Comparison of ENCODE assay signal across 20 mouse cellular contexts in the genomic region with DNA sequence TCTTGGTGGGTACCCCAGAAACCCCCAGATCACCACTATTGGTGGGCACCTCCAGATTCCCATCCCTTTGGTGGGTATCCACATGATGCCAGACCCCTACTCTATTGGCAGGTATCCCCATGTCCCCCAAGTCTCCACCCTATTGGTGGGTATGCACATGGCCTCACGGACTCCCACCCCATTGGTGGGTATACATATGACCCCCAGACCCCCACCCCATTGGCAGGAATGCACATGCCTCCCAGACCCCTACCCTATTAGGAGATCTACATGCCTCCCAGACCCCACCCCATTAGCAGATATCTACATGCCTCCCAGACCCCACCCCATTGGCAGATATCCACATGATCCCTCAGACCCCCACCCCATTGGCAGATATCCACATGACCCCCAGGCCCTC. TPM values are rescaled to one million over a fixed set of nuclear protein-coding genes. Genes with fewer than 3 reads are reported as not detected.
DNase-seq lines count a peak whose midpoint lies in the region; ATAC-seq and TF ChIP-seq lines count a peak whose summit lies in the region.
"Had no signal": no experiment of that assay in that cellular context is flagged by ENCODE, and none has a peak within 500 bp of the region (broad histone marks: within the 10 kb centered on the region; RNA-seq: fewer than 3 reads in every experiment).

No protein-coding gene starts in this region.

- ATAC-seq in heart, embryonic 12.5 days (ENCODE audit: insufficient number of reproducible peaks, low FRiP score), result peak; percentile 29
- ATAC-seq in kidney, postnatal 0 days (replicated peaks; ENCODE audit: low FRiP score, low read depth), result 0 out of 2 replicates have a peak, but pooled peaks have one; percentile 23
- ATAC-seq in hindbrain, postnatal 0 days, result peak; percentile 19

- intact Hi-C loops in heart, postnatal 36 days (cut with DNase I), result loop anchor here (10.0 kb wide), 1 partner anchor 1335 kb away; a partner anchor contains a TSS

- no peaks in the 10 kb centered on the region for H3K9me3 ChIP-seq in heart, embryonic 12.5 days (replicated peaks)
- no peaks in the 10 kb centered on the region for H3K9me3 ChIP-seq in kidney, postnatal 0 days (replicated peaks; ENCODE audit: low read length)
- no peaks in the 10 kb centered on the region for H3K9me3 ChIP-seq in hindbrain, postnatal 0 days (ENCODE audit: low read length)
- H3K9me3 ChIP-seq: embryonic facial prominence, embryonic 13.5 days; neural tube, embryonic 12.5 days had no signal

- H3K9ac ChIP-seq in heart, embryonic 12.5 days, result no peak overlapping the region
- no peak overlapping the region for H3K9ac ChIP-seq in kidney, postnatal 0 days (ENCODE audit: low read depth, low read length)
- no peak overlapping the region for H3K9ac ChIP-seq in hindbrain, postnatal 0 days (replicated peaks; ENCODE audit: low read length)
- H3K9ac ChIP-seq: embryonic facial prominence, embryonic 13.5 days; lung, embryonic 14.5 days; neural tube, embryonic 12.5 days had no signal

- no peak for TF ChIP-seq CTCF in kidney, postnatal 0 days (IDR thresholded peaks at IDR 0.05; ENCODE audit: low read depth)
- TF ChIP-seq CTCF in hindbrain, postnatal 0 days (IDR thresholded peaks at IDR 0.05; ENCODE audit: low read depth), result no peak

- H3K27ac ChIP-seq in heart, embryonic 12.5 days (ENCODE audit: poor library complexity, severe bottlenecking), result no peak overlapping the region
- H3K27ac ChIP-seq in kidney, postnatal 0 days, result no peak overlapping the region
- no peak overlapping the region for H3K27ac ChIP-seq in hindbrain, postnatal 0 days
- H3K27ac ChIP-seq: neural tube, embryonic 12.5 days had no signal

- 95% methylated on average over 1 of the region's 1 CpGs for WGBS in heart, embryonic 12.5 days
- WGBS in kidney, postnatal 0 days, result 91% methylated on average over 1 of the region's 1 CpGs
- WGBS in hindbrain, postnatal 0 days, result 100% methylated on average over 1 of the region's 1 CpGs

- peaks cover 40% of the 10 kb centered on the region for H3K36me3 ChIP-seq in heart, embryonic 12.5 days
- 0 out of 2 replicates have a peak, but pooled peaks cover 9% of the 10 kb centered on the region for H3K36me3 ChIP-seq in kidney, postnatal 0 days (ENCODE audit: insufficient read depth, low read length)
- H3K36me3 ChIP-seq in hindbrain, postnatal 0 days (ENCODE audit: insufficient read depth, low read length), result peaks cover under 1% of the 10 kb centered on the region; the same call in 1 of the 2 replicates

- no peak overlapping the region for H3K4me2 ChIP-seq in heart, embryonic 12.5 days
- H3K4me2 ChIP-seq in kidney, postnatal 0 days (ENCODE audit: low read length), result no peak overlapping the region
- no peak overlapping the region for H3K4me2 ChIP-seq in hindbrain, postnatal 0 days (ENCODE audit: low read depth, low read length)
- H3K4me2 ChIP-seq: embryonic facial prominence, embryonic 13.5 days; lung, embryonic 14.5 days; neural tube, embryonic 12.5 days had no signal

- H3K27me3 ChIP-seq in heart, embryonic 12.5 days (replicated peaks), result no peaks in the 10 kb centered on the region
- no peaks in the 10 kb centered on the region for H3K27me3 ChIP-seq in kidney, postnatal 0 days (ENCODE audit: insufficient read depth, low read length)
- no peaks in the 10 kb centered on the region for H3K27me3 ChIP-seq in hindbrain, postnatal 0 days (ENCODE audit: insufficient read depth, low read length)
- H3K27me3 ChIP-seq: CH12.LX; embryonic facial prominence, embryonic 13.5 days; neural tube, embryonic 12.5 days had no signal

- peaks cover 90% of the 10 kb centered on the region for H3K4me1 ChIP-seq in heart, embryonic 12.5 days (replicated peaks)
- peaks cover 54% of the 10 kb centered on the region for H3K4me1 ChIP-seq in kidney, postnatal 0 days (replicated peaks; ENCODE audit: insufficient read depth, low read length)
- H3K4me1 ChIP-seq in hindbrain, postnatal 0 days (ENCODE audit: insufficient read depth, low read length), result peaks cover 16% of the 10 kb centered on the region

- H3K4me3 ChIP-seq in heart, embryonic 12.5 days, result no peak overlapping the region
- no peak overlapping the region for H3K4me3 ChIP-seq in kidney, postnatal 0 days (replicated peaks; ENCODE audit: low read depth, low read length)
- no peak overlapping the region for H3K4me3 ChIP-seq in hindbrain, postnatal 0 days (ENCODE audit: low read length)
- H3K4me3 ChIP-seq: embryonic facial prominence, embryonic 13.5 days; neural tube, embryonic 12.5 days had no signal

- peak; percentile 19 for DNase-seq in cerebellum, adult 9-10 months
- DNase-seq in cerebellum, postnatal 25 days, result no peak
- DNase-seq in heart, postnatal 36 days, result no peak
- DNase-seq in kidney, postnatal 0 days (ENCODE audit: low spot score), result no peak
- DNase-seq in kidney, adult 8-10 months, result no peak
- DNase-seq in hindbrain, postnatal 0 days (ENCODE audit: low spot score), result no peak
- DNase-seq in Muller cell, postnatal 12 days (ENCODE audit: inconsistent ontology term), result no peak
- DNase-seq: adrenal gland, postnatal 25 days; cerebellum, adult 2 months; heart, postnatal 4 days; kidney, adult 2 months; kidney, postnatal 4 days; lung, embryonic 14.5 days; lung, postnatal 4 days; right cerebral cortex, postnatal 14 days had no signal

RNA-seq across cellular contexts. Expression of a gene that starts 6.8 kb away (rescaled TPM):
- 8.9 and 9.8 TPM in 2 replicates for polyA plus RNA-seq in heart, embryonic 12.5 days (2016; fragmentation: Nextera tagmentation; extraction: Ambion mirVana)
- total RNA-seq in heart, postnatal 36 days (2021), result 1 to 10 TPM; 2.4 TPM
- 8.6 and 11.1 TPM in 2 replicates for polyA plus RNA-seq in kidney, postnatal 0 days (2015; fragmentation: Nextera tagmentation; extraction: Ambion mirVana)
- not detected in 2 replicates for total RNA-seq in hindbrain, postnatal 0 days (2014; rRNA removed)
- polyA plus RNA-seq in hindbrain, postnatal 0 days (2015; fragmentation: Nextera tagmentation; extraction: Ambion mirVana), result 13.4 and 19.4 TPM in 2 replicates
- total RNA-seq: liver, adult 2 months had no signal
- polyA plus RNA-seq: kidney, adult 2 months had no signal

RNA-seq across cellular contexts. Expression of a gene that starts 55.6 kb away (rescaled TPM):
- 1,446 and 1,448 TPM in 2 replicates for polyA plus RNA-seq in heart, embryonic 12.5 days (2016; fragmentation: Nextera tagmentation; extraction: Ambion mirVana)
- total RNA-seq in heart, postnatal 36 days (2021), result 1,000 to 10,000 TPM; 1,171 to 1,227 TPM
- 1,338 and 1,363 TPM in 2 replicates for polyA plus RNA-seq in kidney, postnatal 0 days (2015; fragmentation: Nextera tagmentation; extraction: Ambion mirVana)
- 1,738 and 1,782 TPM in 2 replicates for total RNA-seq in hindbrain, postnatal 0 days (2014; rRNA removed)
- 1,873 and 1,902 TPM in 2 replicates for polyA plus RNA-seq in hindbrain, postnatal 0 days (2015; fragmentation: Nextera tagmentation; extraction: Ambion mirVana)
